Mouse (Mus musculus) right cerebral cortex, adult 2 months (tissue): ENCODE measurements around the gene Kif3c.

Source experiments
- DNase-seq, 2 experiments: peaks; one replicate each; pipeline ENCODE4 v3.0.0; 2021 to 2022; ENCODE audit warnings: low spot score in 2 of 2

The Kif3c gene

DNA sequence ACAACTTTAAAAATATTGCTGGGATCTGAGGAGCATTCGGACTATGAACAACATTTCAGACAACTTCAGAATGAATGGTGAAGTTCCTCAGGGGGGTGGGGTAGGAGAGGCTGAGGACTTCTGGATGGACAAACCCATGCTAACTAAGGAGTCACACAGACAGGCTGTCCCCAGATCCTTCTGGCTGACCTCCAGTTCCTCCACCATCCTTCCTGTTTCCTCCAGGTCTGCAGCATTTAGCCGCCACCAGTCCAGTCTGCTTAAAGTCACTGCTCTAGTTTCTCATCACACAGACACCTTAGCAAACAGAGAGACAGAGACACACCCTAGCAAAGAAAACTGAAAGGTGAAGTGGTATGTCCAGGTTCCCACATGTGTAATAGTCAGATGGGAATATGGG, 59.2 kb downstream of the Kif3c start:
- DNase-seq, result no peak

DNA sequence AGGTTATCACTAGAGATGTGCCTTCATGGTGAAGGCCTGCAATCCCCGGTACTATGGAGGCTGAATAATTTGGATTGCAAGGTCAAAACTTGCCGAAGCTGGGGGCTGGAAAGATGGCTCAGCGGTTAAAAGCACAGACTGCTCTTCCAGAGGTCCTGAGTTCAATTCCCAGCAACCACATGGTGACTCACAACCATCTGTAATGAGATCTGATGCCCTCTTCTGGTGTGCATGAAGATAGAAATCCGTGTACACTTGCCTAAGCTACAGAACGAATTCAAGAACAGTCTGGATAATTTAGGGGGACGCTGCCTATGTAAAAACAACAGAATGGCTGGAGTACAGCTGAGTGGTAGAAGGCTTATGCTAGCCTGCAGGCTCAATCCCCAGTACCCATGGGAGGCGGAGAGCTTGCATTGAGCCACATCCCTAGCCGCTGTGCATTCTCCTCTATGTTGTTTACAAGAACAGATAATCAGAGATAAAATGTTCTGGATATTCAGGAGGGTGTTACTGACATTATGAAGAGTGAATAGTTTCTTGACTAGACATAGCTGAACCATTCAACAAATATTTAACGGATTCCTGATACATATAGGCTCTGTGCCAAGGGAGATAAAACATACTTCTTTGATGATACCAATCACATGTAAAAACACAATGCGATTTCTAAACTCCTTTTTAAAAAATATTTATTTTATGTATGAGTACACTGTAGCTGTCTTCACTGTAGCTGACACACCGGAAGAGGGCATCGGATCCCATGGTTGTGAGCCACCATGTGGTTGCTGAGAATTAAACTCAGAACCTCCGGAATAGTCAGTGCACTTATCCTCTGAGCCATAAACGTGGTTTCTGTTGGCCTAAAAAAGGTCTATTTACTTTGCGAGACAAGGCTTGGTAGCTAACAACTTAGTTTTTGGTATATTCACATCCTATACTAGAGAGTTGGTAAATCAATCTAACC, 60.7 kb downstream of the Kif3c start:
- DNase-seq, result peak in 1 of 2 experiments; percentile 48

DNA sequence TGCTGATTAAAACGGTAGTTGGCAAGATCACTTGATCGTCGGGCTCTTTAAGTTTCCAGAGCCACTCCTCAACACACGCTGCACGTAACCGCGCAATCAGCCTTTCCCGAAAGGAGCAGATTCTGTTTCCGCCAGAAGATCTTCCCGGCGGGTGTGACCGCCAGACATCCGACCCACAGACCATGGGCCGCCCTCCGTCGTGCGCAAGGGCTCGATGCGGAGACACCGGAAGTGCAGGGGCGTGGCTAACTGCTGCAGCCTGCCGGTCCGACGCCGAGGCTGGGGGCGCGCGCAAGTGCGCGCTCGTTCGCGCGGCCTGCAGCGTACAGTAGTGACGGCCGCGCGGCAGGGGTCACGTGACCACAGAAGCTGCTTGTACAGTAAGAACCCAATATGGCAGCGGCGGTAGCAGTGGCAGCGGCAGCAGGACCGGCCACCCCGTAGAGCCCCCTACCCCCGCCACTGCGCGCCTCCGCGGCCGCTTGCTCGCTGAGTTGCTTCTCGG, 61.6 kb downstream of the Kif3c start, which contains the start of gene Asxl2:
Gene Asxl2 (plus strand): TSS at position 328 of the 505 bp plus-strand sequence.
- peak; percentile 98 to 99 for DNase-seq

DNA sequence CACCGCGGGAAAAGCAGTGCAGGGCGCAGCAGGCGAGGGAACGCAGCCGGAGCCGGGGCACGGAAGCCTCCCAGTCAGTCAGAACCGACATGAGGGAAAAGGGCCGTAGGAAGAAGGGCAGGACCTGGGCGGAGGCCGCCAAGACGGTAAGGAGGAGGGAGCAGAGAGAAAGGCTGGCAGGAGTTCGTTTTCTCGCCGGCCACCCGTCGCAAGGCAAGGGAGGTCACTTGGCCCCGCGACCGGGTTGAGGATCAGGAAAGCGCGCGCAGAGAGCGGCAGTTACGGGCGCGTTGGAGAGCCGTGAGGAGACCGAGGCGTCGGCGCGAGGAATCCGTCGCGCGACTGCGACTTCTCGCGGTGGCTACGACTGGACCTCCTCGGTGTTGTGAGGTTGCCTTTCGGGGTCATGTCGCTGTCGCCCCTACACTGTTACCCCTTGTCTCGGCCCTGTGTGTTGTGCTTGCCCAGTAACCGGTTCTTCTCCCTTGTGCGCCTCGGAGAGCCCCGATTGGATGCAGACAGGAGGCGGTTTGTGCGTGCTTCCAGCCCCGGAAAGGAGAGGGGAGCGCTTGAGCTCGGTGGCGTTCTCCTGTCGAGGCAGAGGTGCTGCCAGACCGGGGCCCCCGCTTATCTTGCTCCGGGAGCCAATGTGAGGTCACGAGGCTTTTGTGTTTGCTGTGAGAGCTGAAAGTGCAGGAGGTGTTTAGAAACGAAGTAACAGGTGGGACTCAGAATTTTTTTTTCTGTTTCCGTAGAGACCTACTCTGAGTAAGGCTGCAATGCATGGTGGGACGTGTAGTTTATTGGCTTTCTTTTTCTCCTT, 62.3 kb downstream of the Kif3c start:
- DNase-seq, result peak; percentile 64 to 82

DNA sequence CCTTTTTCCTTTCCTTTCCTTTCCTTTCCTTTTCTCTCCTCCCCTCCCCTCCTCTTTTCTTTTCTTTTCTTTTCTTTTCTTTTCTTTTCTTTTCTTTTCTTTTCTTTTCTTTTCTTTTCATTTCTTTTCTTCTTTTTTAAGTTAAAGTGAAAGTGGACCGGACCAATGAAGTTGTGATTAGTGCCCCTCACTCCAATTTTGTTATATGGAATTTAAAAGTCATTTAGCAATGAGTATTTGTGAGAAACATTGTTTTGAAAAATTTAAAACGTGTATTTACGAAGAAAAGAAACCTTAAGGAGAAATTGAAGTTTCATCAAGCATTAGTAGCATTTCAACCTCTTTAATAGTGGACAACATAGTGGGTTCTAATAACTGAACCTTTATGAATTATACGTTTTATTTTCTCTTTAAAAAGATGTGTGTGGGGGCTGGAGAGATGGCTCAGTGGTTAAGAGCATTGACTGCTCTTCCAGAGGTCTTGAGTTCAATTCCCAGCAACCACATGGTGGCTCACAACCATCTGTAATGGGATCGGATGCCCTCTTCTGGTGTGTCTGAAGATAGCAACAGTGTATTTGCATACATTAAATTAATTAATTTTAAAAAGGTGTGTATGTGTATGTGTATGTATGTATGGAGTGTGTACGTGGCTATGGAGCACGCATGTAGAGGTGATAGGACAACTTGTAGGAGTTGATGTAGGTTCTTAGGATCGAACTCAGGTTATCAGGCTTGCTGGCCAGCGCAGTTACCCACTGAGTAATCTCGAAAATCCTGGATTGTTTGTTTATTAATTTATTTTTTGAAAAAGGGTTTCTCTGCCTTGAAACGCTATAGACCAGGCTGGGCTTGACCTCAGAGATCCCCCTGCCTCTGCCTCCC, 63.2 kb downstream of the Kif3c start:
- DNase-seq, result no peak

DNA sequence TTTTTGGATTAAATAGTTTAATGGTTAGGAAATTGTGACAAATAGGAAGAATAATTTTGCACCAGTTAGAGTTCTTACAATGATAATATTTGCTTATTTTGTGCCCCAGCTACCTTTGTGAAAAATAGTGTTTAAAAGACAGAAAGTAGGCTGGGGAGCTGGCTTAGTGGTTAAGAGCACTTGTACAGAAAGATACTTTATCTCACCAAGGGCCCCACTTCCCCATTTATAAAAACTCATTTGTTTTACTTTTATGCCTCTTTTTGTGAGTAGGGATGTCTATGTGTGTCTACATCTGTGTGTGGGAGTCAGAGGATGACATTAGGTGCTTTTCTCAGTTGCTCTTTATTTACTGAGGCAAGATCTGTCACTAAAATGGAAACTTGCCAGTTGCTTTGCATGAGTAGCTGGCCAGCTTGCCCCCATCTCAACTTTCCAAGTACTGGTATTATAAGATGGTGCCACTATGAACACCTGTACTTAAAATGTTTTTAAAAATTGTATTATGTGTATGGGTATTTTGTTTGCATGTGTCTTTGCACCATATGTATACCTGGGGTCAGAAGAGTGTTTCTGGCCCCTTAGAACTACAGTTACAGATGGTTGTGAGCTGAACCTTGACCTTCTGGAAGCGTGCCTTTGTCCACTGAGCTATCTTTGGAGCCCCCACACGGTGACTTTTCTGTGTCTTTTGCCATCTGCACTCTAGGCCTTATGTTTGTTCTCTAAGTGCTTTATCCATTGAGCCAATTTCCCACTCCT, 64.9 kb downstream of the Kif3c start:
- no peak for DNase-seq

DNA sequence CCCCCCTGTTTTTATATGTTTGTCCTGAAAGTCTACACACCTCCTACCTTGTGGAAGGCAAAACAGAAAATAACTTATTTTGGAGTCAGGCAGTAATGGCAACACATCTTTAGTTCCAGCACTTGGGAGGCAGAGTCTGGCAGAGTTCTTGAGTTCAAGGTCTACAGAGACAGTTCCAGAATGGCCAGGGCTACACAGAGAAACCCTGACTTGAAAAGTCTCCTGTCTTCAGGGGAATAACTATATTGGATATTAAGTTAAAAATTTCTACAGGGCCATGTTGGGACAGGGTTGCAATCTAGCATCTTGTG, 65.5 kb downstream of the Kif3c start:
- DNase-seq, result no peak

DNA sequence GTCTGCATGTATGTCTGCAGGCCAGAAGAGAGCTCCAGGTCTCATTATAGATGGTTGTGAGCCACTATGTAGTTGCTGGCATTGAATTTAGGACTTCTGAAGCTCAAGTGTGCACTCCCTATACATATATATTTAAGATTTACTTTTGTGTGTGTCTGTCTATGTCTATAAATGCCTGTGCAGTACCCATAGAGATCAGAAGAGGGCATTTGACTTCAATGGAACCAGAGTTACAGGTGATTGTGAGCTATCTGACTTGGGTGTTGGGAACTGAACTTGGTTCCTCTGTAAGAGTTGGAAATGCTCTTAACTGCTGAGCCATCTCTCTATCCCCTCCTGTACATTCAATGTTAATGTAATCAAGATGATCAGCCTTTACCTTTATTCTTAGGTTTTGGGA, 66.1 kb downstream of the Kif3c start:
- no peak for DNase-seq

DNA sequence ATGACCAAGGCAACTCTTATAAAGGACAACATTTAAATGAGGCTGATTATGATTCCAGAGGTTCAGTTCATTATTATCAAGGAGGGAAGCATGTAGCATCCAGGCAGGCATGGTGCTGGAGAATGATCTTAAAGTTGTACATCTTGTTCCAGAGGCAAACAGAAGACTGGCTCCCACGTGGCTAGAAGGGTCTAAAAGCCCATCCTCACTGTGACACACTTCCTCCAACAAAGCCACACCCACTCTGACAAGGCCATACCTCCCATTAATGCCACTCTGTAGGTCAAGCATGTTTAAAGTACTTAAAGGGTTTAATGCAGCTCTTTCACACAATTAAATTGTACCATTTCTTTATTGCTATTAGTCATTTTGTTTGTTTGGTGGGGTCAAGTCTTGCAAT, 68.8 kb downstream of the Kif3c start:
- no peak for DNase-seq

DNA sequence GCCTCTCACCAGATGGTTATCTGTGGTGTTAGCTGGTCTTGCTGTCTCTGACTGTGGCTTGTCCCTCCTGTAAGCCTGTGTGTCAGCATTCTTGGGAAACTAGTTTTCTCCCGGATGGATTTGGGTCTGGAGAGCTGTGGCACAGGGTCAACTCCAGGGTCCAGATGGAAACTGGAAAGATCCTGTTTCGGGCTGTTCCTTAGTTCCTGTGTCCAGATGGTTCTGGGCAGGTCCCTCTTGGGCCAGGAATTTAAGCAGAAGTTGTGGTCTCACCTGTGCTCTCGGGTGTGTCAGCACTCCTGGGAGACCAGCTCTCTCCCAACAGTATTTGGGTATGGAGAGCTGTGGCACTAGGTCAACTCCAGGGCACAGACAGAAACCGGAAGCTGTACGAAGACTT, 71.5 kb downstream of the Kif3c start:
- DNase-seq, result no peak

DNA sequence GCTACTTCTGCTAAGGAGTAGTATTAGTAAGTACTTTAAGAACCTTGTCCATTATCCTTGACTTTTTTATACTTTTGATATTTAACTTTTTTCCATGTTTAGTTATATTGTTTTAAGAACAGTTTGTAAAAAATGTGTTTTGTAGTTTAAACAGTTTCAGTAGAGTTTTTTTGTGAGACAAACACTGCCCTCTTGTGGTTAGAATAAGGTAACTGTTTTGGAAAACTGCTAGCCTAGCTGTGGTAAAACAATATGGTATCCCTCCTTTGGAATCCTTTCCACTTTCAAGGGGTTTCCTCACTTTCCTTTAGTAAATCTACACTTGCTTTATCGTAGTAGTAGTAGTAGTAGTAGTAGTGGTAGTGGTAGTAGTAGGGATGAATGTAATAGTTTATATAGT, 72.9 kb downstream of the Kif3c start:
- DNase-seq, result no peak

DNA sequence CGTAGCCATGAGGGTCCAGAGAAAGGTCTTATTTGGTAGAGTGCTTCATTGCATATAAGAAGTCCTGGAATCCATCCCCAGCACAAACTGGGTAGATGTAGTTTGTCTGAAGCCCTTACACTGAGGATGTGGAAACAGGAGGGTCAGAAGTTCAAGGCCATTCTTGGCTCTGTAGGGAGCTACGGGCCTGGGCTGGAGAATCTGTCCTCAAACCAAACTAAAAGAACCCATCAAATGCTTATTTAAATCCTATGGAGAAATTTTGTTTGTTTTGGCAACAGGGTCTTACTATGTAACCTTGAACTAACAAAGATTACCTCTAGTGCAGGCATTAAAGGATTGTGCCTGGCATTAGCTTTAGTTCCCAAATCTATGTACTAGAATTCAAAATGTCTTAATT, 76.0 kb downstream of the Kif3c start:
- DNase-seq, result no peak

DNA sequence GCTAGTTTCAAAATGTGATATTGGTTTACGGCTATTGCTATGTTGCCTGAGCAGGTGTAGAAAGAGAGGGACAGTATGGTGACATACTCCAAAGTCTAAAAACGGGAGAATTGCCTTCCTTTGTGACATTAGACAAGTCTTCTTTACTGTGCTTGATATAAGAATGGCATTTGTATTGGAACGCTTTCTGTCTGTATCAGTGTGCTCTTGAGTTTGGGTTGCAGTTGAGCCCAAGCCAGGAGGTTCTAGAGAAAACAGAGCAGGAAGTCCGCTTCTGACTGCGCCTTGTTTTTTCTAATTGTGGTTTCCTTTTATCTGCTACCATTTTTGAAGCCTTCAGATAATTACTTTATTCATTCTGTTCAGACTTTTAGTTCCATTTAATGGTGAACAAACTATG, 76.4 kb downstream of the Kif3c start:
- DNase-seq, result no peak

DNA sequence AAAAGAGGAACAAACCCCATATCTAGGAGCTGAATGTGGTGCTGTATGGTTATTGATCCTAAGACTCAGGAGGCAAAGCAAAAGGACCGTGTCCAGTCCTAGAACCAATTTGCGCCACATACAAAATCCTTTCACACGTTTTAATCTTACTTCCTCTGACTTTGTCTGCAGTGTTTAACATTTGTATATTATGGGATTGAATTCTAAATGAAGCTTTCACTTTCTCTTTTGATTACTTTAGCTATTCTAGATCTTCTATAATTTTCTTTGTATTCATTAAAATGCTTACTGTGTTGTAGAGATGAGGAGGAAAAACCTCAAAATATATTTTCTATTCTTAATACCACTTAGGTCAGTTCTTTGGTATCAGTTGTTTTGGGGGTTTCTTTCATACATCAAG, 88.6 kb downstream of the Kif3c start:
- DNase-seq, result no peak
